Mouse (Mus musculus) cerebellum, adult 18-20 months (tissue): ENCODE results near the gene Polr2i.
"Not testable (repeated sequence)": the region's sequence is repeated elsewhere in the genome, so short reads cannot be mapped to it uniquely, and the experiment has no call there.

Experiments
- DNase-seq, 2 experiments: peaks; one replicate each; pipeline ENCODE4 v3.0.0; 2021

Polr2i gene

DNA sequence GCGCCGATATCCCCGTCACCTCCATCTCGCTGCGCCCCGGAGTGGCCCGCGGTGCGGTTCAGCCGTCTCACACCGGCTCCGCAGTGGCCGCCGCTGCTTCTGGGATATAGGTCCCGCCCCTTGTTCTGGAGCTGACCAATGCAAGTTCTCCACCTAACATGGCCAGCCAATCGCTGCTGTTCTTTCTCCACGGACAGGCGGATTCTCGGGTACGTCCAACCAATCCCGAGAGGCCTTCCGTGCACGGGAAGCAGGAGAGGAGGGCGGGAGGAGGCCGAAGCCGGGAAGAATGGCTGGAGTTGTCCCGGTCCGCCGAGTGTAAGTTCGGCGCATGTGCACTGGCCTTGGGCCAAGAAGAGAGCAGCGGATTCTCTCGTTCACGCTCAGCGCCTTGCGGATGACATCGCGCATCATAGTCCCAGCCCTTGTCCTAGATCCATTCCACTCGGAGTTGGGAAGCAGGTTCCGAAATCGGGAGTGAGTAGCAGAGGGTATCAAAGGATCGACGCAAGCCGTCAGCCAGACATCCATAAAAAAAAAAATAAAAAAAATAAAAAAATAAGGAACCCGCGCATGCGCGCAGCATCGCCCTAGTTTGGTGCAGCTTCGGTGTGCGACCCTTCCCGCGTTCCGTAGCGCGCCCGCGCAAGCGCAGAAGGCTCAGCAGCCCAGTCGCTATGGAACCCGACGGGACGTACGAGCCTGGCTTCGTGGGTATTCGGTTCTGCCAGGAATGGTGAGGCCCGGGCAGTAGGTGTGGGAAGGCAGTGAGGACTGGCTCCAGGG is at the start of gene Polr2i, which contains the start of gene Tbcb:
TSS of gene Polr2i (plus strand) at position 280 of the 786 bp plus-strand sequence.
TSS of gene Tbcb (minus strand) at position 604 of the 786 bp plus-strand sequence.
- peak; percentile 98 to 99 for DNase-seq

DNA sequence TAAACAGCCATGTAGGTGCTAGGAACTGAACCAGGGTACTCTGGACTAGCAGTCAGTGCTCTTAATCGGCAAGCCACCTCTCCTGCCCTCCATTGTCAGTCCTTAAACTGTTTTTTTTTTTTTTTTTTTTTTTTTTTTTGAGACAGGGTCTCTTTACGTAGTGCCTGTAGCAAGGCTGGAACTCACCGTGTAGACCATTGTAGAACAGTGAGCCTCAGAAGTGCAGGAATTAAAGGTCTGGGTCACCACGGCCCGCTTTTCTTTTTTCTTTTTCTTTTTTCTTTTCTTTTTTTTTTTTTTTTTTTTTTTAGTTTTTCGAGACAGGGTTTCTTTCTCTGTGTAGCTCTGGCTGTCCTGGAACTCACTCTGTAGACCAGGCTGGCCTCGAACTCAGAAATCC is 48.6 kb upstream of the Polr2i start:
- DNase-seq = not testable (repeated sequence)

DNA sequence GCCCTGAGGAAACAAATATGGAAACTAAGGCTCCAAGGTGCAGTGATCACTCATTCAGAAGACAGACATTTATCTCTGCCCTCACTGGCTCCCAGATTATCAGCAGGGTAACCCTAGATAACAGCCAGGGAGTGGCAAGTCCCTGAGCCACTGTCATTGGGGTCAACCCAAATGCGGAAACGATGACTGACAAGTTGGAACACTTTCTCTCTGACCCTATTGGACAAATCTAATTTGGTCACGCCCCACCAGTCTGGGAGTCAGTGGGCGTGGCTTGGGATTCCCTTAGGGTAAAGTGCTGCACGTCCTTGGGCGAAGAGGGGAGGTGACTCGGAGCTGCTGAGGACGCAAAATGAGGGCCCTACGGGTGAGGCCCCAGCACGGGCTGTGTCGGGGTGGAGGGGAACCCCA is 47.9 kb upstream of the Polr2i start, which contains the start of gene Cox7a1:
TSS of gene Cox7a1 (plus strand) at position 266 of the 411 bp plus-strand sequence.
- DNase-seq = peak; percentile 70 to 75

GRCm38 (mm10) chr7:30184641-30185348 is 47.0 kb upstream of the Polr2i start:
- DNase-seq = no peak

- peak; percentile 42 to 49 for DNase-seq
Observed at GRCm38 (mm10) chr7:30188344-30189115, 43.2 kb upstream of the Polr2i start.

DNA sequence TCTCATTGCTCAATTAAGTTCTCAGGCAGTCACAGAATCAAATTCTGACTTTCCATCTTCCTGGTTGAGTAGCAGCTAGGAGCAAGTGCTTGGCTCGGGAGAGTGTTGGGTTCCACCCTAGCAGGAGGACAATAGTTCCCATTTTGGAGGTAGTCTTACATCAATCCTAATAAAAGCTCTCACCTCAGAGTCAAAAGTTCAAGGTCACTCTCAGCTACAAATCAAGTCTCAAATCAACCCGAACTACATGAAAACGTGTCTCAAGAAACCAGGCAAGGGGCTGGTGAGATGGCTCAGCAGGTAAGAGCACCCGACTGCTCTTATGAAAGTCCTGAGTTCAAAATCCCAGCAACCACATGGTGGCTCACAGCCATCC is 42.6 kb upstream of the Polr2i start:
- no peak for DNase-seq

GRCm38 (mm10) chr7:30192088-30192487 is 39.7 kb upstream of the Polr2i start:
- DNase-seq = no peak

DNA sequence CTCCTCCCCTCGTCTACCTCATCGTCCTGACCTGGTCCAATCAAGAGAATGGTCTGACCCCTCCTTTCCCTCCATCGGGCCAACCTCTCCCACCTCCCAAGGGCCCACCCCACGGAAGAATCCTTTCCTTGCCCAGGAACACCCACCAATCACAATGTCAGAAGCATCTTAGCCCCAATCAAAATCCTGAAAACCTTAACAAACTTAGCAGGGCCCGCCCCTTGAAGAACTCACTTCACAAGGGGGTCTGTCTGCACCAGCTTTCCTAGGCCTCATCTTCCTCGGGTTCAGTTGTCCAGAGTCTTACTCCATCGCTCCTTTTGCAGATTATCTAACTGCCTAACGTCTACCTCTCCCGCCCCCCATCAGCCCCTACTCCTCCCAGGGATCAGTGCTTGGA is 38.7 kb upstream of the Polr2i start:
- no peak for DNase-seq

- DNase-seq = peak; percentile 88 to 93
Observed at GRCm38 (mm10) chr7:30193581-30194100, 38.1 kb upstream of the Polr2i start.

DNA sequence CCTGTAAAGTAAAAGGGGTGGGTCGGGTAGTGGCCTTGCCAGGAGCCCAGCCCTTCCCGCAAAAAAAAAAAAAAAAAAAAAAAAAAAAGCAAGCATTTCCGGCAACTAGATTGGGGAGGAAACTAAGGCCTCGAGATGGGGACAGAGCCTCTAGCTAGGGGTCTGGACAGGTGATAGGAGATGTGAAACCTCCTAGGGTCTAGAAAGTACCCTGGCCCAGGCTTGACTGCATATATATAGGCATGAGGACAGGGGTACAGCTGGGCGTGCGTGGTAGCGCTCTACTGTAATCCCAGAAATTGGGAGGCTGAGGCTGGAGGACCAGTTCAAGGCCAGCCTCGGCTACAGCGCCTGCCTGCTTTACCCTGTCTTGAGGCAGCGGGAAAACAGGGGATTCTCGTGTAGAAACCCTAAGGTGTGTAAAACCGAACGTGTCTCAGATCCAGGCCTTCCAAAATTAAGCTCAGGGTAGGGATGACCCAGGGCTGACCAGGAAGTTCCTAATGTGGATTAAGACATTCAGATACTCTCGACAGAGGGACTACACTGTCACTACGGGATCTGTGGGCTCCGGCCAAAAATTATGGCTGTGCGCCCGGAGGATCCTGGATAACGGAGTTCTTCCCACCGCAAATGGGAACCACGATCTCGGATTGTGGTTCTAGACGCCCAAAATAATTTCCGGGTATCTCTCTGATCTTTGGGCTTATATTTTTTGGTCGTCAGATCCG is 37.5 kb upstream of the Polr2i start:
- peak; percentile 69 to 72 for DNase-seq

DNA sequence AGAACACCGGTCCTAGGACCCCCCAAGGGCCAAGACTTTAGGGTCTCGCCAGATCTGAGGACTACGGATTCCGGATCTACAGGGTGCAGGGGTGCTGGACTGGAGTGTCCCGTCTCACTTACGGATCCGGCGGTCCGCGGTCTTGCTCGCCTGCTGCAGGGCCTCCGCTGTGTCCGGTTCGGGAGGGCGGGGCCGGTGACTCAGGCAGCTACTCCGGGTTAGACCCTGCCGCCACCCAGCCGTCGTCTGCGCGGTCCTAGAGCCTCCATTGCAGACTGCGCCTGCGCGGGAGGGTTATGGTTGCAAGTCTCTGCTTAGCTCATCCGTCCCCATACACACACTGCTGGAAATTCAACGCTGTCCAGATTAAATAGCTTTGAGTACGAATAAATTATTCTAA is 36.9 kb upstream of the Polr2i start:
- peak; percentile 98 to 99 for DNase-seq

DNA sequence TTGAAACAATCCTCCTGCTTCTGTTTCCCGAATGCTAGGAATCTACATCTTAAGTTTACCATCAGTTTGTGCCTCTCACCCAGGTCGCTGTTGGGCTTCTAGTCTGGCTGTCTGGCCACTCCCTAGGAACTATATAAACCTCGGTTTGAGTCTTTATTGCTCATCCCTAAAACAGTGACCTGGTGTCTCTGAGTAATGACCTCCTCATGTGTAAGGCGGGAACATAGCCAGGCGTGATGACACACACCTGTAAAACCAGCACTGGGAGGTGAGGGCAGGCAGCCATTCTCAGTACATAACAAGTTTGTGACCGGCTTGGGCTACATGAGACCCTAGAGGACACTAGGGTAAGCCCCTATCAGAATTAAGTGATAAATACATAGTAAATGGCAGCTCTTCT is 36.3 kb upstream of the Polr2i start:
- no peak for DNase-seq

- DNase-seq = no peak
Observed at GRCm38 (mm10) chr7:30196171-30196570, 35.6 kb upstream of the Polr2i start.

DNA sequence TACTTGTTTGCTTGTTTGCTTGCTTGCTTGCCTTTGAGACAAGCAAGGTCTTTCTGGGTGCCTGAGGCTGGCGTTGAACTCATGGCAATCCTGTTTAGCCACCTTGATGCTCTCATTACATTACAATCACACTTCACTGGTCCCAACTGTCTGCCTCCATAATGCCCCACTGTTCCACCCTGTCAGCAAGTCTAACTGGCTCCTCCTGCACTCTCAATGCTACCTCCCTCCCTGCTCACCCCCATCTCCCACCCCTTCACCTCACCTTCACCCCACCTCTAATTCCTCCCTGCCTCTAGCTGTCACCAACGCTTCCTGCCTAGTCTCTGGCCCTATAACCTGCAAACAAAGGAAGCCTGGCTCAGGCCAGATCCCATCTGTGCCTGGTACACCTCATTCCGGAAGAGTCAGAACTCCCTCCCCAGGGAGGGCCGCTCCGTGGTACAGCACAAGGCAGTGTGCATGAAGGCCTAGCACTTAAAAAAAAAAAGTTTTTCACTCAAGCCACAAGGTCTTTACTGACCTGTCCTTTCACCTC is 34.1 kb upstream of the Polr2i start:
- DNase-seq = peak in 1 of 2 experiments; percentile 45

DNA sequence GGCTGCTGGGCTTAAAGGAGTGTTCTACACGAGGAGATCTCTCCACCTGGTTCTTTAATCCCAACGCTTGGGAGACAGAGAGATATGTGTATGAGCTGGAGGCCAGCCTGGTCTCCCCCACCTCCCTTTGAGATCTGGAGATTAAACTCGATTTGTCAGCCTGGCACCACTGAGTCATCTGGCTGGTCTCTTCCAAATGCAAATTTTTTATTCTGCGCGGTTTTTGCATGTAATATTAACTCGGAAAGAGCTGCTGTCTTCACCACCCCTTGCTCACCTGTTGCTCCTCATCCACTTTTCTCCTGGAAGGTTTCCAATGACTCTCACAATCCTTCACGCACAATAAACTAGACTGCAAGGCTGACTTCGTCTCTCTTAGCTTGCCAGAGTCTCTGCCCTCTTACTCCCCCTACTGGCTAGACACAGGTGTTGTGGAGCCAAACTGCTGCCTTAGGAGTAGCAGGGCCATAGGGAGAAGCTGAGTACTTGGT is 33.2 kb upstream of the Polr2i start, which contains the start of gene Capns1:
TSS of gene Capns1 (minus strand) at position 331 of the 491 bp plus-strand sequence.
- DNase-seq = peak; percentile 65 to 75

GRCm38 (mm10) chr7:30199498-30200139 is 32.1 kb upstream of the Polr2i start:
- DNase-seq = no peak

DNA sequence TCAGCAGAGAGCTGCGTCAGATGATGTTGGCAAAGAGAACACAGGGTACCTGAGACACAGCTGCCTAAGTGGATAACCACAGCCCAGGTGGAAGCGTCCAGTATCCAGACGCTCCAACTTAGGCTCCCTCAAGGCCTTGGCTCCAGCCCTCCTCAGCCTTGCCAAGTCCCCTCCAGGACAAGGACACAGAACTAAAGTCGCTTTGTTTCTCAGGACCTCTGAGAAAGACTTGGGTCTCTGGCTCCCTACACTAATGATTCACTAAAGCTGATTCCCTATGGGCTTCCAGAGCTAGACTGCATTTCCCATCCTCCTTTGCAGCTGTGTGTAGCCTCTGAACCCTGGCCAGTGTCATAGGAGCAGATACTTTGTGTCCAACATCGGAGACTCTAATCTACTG is 31.5 kb upstream of the Polr2i start:
- no peak for DNase-seq

DNA sequence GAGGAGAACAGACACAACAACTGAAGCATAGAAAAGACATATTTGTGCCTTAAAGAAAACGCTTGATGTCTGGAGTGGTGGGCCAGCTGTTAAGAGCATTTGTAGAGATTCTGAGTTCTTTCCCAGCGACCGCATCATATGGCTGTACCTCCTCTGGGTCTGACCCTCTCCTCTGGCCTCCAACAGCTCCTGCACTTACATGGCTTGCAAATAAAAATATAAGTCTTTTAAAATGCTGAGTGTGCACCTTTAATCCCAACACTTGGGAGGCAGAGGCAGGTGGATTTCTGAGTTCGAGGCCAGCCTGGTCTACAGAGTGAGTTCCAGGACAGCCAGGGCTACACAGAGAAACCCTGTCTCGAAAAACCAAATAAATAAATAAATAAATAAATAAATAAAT is 31.1 kb upstream of the Polr2i start:
- DNase-seq = not testable (repeated sequence)

- DNase-seq = peak; percentile 57 to 74
Observed at GRCm38 (mm10) chr7:30202895-30203690, 28.7 kb upstream of the Polr2i start.

DNA sequence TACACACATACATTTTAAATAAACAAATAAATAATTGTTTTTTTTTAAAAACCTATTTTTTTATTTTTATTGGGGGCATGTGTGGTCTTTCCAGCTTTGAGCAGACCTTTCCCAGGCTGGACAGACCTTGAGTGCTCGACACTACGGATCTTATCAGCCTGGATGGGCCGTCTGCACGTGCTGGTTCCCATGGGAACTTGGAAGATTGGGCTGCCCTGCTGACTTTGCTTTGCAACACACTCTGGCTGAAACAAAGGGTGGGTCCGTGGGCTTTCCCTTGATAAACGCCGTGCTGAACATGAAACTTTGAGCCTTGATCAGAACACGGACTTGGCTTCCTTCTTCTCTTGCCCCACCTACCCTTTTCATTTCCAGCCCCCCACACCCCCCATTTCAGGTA is 27.4 kb upstream of the Polr2i start:
- no peak for DNase-seq
